Mouse (Mus musculus) Muller cell, postnatal 12 days (primary cell): ENCODE data around the gene Nfkb2.

Experiments
- DNase-seq: peaks from one replicate; pipeline ENCODE4 v3.0.0-alpha.2; 2015; ENCODE audit errors: inconsistent ontology term

Gene Nfkb2

GRCm38 (mm10) chr19:46322996-46323572, 19.0 kb downstream of the Nfkb2 start:
- no peak for DNase-seq

GRCm38 (mm10) chr19:46323716-46324115, 19.6 kb downstream of the Nfkb2 start:
- DNase-seq = no peak

- no peak for DNase-seq
Observed at GRCm38 (mm10) chr19:46324366-46324765, 20.2 kb downstream of the Nfkb2 start.

- DNase-seq = no peak
Observed at GRCm38 (mm10) chr19:46324918-46325317, 20.8 kb downstream of the Nfkb2 start.

- DNase-seq = no peak
Observed at GRCm38 (mm10) chr19:46326019-46326755, 22.1 kb downstream of the Nfkb2 start.

- peak; percentile 50 for DNase-seq
Observed at GRCm38 (mm10) chr19:46326756-46327305, 22.7 kb downstream of the Nfkb2 start, which contains the start of gene Psd. Gene Psd, minus strand, starts transcription at chr19:46327156.

- DNase-seq = no peak
Observed at GRCm38 (mm10) chr19:46327531-46328064, 23.5 kb downstream of the Nfkb2 start.

GRCm38 (mm10) chr19:46328081-46329030, 24.2 kb downstream of the Nfkb2 start, which contains the start of gene Fbxl15:
Gene Fbxl15, plus strand, starts transcription at chr19:46328184.
- peak; percentile 95 for DNase-seq

- no peak for DNase-seq
Observed at GRCm38 (mm10) chr19:46329031-46329641, 25.0 kb downstream of the Nfkb2 start.

- DNase-seq = peak; percentile 79
Observed at GRCm38 (mm10) chr19:46329951-46330350, 25.8 kb downstream of the Nfkb2 start.

- DNase-seq = no peak
Observed at GRCm38 (mm10) chr19:46330696-46331095, 26.6 kb downstream of the Nfkb2 start.

GRCm38 (mm10) chr19:46331326-46331725, 27.2 kb downstream of the Nfkb2 start:
- DNase-seq = no peak

- DNase-seq = no peak
Observed at GRCm38 (mm10) chr19:46331936-46332335, 27.8 kb downstream of the Nfkb2 start.

- no peak for DNase-seq
Observed at GRCm38 (mm10) chr19:46332721-46333339, 28.7 kb downstream of the Nfkb2 start.

- no peak for DNase-seq
Observed at GRCm38 (mm10) chr19:46333906-46334305, 29.8 kb downstream of the Nfkb2 start.

- no peak for DNase-seq
Observed at GRCm38 (mm10) chr19:46337719-46338330, 33.7 kb downstream of the Nfkb2 start.

- peak; percentile 95 for DNase-seq
Observed at GRCm38 (mm10) chr19:46338331-46338936, 34.3 kb downstream of the Nfkb2 start, which contains the start of gene Cuedc2. Gene Cuedc2, minus strand, starts transcription at chr19:46338702.

- DNase-seq = peak; percentile 60
Observed at GRCm38 (mm10) chr19:46338942-46339286, 34.8 kb downstream of the Nfkb2 start.

GRCm38 (mm10) chr19:46339287-46339971, 35.3 kb downstream of the Nfkb2 start:
- DNase-seq = peak; percentile 78
